Mouse (Mus musculus): ENCODE data around the gene H2-Q4. TPM values are rescaled to one million over a fixed set of nuclear protein-coding genes. Genes with fewer than 3 reads are reported as not detected.
"Not testable (repeated sequence)": the region's sequence is repeated elsewhere in the genome, so short reads cannot be mapped to it uniquely, and the experiment has no call there.

Gene H2-Q4
- total RNA-seq, 2 experiments from 2014 or later = 2.9 to 4.1 TPM

GRCm38 (mm10) chr17:35419564-35419963 lies 40.1 kb downstream of the H2-Q4 start:
- DNase-seq (ENCODE audit: low spot score in 2 of 2) = not testable (repeated sequence)

- DNase-seq (ENCODE audit: low spot score in 2 of 2) = peak in 1 of 2 experiments; percentile 25
Measured at GRCm38 (mm10) chr17:35420206-35420810, 40.9 kb downstream of the H2-Q4 start.

GRCm38 (mm10) chr17:35421331-35421730 lies 41.9 kb downstream of the H2-Q4 start:
- not testable (repeated sequence) for DNase-seq (ENCODE audit: low spot score in 2 of 2)

GRCm38 (mm10) chr17:35422360-35422759 lies 42.9 kb downstream of the H2-Q4 start:
- DNase-seq (ENCODE audit: low spot score in 2 of 2) = not testable (repeated sequence)

- DNase-seq (ENCODE audit: low spot score in 2 of 2) = not testable (repeated sequence)
Measured at GRCm38 (mm10) chr17:35423131-35423810, 43.9 kb downstream of the H2-Q4 start.

GRCm38 (mm10) chr17:35424106-35424505 lies 44.7 kb downstream of the H2-Q4 start:
- not testable (repeated sequence) for DNase-seq (ENCODE audit: low spot score in 2 of 2)

GRCm38 (mm10) chr17:35424624-35425416 lies 45.4 kb downstream of the H2-Q4 start, which contains the start of gene H2-Q6:
Gene H2-Q6 (plus strand): TSS chr17:35424850.
- DNase-seq (ENCODE audit: low spot score in 2 of 2) = not testable (repeated sequence)

GRCm38 (mm10) chr17:35425474-35425873 lies 46.1 kb downstream of the H2-Q4 start:
- DNase-seq (ENCODE audit: low spot score in 2 of 2) = not testable (repeated sequence)

GRCm38 (mm10) chr17:35428883-35429282 lies 49.5 kb downstream of the H2-Q4 start:
- not testable (repeated sequence) for DNase-seq (ENCODE audit: low spot score in 2 of 2)

GRCm38 (mm10) chr17:35430671-35431070 lies 51.3 kb downstream of the H2-Q4 start:
- DNase-seq (ENCODE audit: low spot score in 2 of 2) = not testable (repeated sequence)

- DNase-seq (ENCODE audit: low spot score in 2 of 2) = not testable (repeated sequence)
Measured at GRCm38 (mm10) chr17:35432167-35432566, 52.8 kb downstream of the H2-Q4 start.

GRCm38 (mm10) chr17:35434836-35435235 lies 55.4 kb downstream of the H2-Q4 start:
- DNase-seq (ENCODE audit: low spot score in 2 of 2) = not testable (repeated sequence)

Other genes starting within 250 kb of the H2-Q4 start
- gene Apom, start 247.6 kb upstream of the H2-Q4 start, total RNA-seq (2021) = not detected
- 100 to 1,000 TPM; 294 to 308 TPM for gene Bag6, start 244.4 kb upstream of the H2-Q4 start, total RNA-seq (2021)
- 100 to 1,000 TPM; 270 to 288 TPM for gene Prrc2a, start 214.7 kb upstream of the H2-Q4 start, total RNA-seq (2021)
- gene Aif1, start 203.5 kb upstream of the H2-Q4 start, total RNA-seq (2021) = 10 to 100 TPM in 1 of 2 experiments, 1 to 10 TPM in 1; 8.6 to 11.6 TPM
- gene Lst1, start 191.2 kb upstream of the H2-Q4 start, total RNA-seq (2021) = 1 to 10 TPM; 6.0 to 6.9 TPM
- gene Ltb, start 185.2 kb upstream of the H2-Q4 start, total RNA-seq (2021) = under 1 TPM; 0.79 to 0.80 TPM
- gene Tnf, start 177.6 kb upstream of the H2-Q4 start, total RNA-seq (2021) = not detected
- under 1 TPM; 0.23 to 0.60 TPM for gene Lta, start 174.3 kb upstream of the H2-Q4 start, total RNA-seq (2021)
- gene Gm16181, start 158.8 kb upstream of the H2-Q4 start, total RNA-seq (2021) = not detected
- 100 to 1,000 TPM; 587 to 598 TPM for gene Atp6v1g2, start 146.0 kb upstream of the H2-Q4 start, total RNA-seq (2021)
- gene Nfkbil1, start 143.8 kb upstream of the H2-Q4 start, total RNA-seq (2021) = 10 to 100 TPM; 11.6 to 14.9 TPM
- 100 to 1,000 TPM; 201 to 213 TPM for gene Ddx39b, start 137.9 kb upstream of the H2-Q4 start, total RNA-seq (2021)
- 10 to 100 TPM; 26.2 to 33.1 TPM for gene H2-D1, start 116.9 kb upstream of the H2-Q4 start, total RNA-seq (2021)
- gene H2-Q1, start 59.2 kb upstream of the H2-Q4 start, total RNA-seq (2021) = 1 to 10 TPM in 1 of 2 experiments, under 1 TPM in 1; 0.79 to 1.2 TPM
- gene H2-Q2, start 37.4 kb upstream of the H2-Q4 start, total RNA-seq (2021) = under 1 TPM; 0.44 to 0.82 TPM
- 1 to 10 TPM in 1 of 2 experiments, under 1 TPM in 1; 0.96 to 1.4 TPM for gene H2-Q6, start 45.2 kb downstream of the H2-Q4 start, total RNA-seq (2021)
- gene H2-Q7, start 59.5 kb downstream of the H2-Q4 start, total RNA-seq (2021) = 1 to 10 TPM in 1 of 2 experiments, under 1 TPM in 1; 0.53 to 1.4 TPM
- gene H2-Q10, start 90.5 kb downstream of the H2-Q4 start, total RNA-seq (2021) = under 1 TPM; 0.33 to 0.46 TPM
- not detected for gene Pou5f1, start 126.4 kb downstream of the H2-Q4 start, total RNA-seq (2021)
- gene Tcf19, start 137.2 kb downstream of the H2-Q4 start, total RNA-seq (2021) = 10 to 100 TPM; 10.1 to 13.7 TPM
- 10 to 100 TPM; 14.2 to 16.2 TPM for gene Cchcr1, start 137.5 kb downstream of the H2-Q4 start, total RNA-seq (2021)
- under 1 TPM; 0.44 to 0.84 TPM for gene Psors1c2, start 153.6 kb downstream of the H2-Q4 start, total RNA-seq (2021)
- 1 to 10 TPM in 1 of 2 experiments, under 1 TPM in 1; 1.00 to 1.7 TPM for gene Cdsn, start 172.5 kb downstream of the H2-Q4 start, total RNA-seq (2021)
- gene 2300002M23Rik, start 187.8 kb downstream of the H2-Q4 start, total RNA-seq (2021) = not detected
- not detected for gene Sfta2, start 221.9 kb downstream of the H2-Q4 start, total RNA-seq (2021)
- not detected for gene Gm9573, start 247.0 kb downstream of the H2-Q4 start, total RNA-seq (2021)

Data from left cerebral cortex, adult 18-20 months (tissue).